Mouse (Mus musculus): ENCODE data around the gene Palld.

Palld gene

GRCm38 (mm10) chr8:61773595-61774088 lies 128.8 kb downstream of the Palld start:
- DNase-seq = no peak

DNA sequence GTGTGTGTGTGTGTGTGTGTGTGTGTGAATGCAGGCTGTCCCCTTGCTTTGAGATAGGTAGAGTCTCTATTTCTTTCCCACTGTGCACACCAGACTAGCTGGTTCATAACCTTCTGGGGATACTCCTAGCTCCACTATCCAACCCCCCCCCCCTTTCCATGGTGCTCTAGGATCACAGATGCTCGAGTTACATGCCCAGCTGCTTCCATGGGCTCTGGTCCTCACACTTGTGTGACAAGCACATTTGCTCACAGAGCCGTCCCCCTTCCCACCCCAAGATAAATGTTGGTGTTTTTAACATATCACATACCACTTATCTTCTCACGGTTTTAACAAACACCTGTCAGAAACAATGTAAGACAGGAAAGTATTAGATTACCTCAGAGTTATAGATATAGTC lies 131.2 kb downstream of the Palld start:
- no peak for DNase-seq

- DNase-seq = no peak
Measured at GRCm38 (mm10) chr8:61769340-61769879, 133.1 kb downstream of the Palld start.

- no peak for DNase-seq
Measured at GRCm38 (mm10) chr8:61760190-61760578, 142.3 kb downstream of the Palld start.

DNA sequence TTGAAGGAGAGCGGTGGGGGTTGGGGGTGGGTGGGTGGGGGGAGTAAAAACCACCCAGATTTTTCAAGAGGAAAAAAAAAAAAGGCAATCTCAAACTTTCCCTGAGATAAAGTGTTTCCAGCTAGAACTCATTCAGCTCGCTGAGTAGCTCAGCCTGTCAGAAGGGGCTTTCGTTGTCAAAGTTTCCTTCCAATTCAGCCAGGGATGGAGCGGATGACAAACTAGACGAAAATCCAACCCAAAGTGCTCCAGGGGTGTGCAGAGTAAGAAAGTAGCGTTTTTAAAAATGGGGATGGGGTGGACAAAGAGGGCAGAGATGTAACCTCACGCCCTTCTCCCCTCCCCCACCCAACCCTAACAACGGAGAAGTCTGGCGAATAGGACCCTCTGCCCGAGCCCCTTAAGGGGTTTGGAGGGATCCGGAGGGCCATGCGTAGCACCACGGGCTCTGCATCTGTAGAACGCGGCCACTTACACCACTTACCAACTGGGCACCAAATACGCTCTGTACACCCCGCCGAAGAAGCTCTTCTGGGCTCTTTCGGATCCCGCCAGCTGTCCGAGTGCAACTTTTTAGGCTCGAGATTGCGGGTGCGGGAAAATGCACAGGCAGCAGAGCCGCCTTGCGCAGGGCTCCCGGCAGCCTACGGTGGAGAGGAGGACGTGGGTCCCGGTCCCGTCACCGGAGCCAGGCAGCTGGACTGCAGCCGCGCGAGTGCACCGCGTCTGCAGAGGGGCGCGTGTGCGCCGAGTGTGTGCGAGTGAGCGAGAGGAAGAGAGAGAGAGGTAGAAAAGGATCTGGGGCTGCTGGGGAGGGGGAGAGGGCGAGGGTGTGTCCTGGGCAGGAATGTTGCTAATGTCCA lies 142.9 kb downstream of the Palld start:
- DNase-seq = peak; percentile 37 to 42

- no peak for DNase-seq
Measured at GRCm38 (mm10) chr8:61758686-61759326, 143.7 kb downstream of the Palld start.

DNA sequence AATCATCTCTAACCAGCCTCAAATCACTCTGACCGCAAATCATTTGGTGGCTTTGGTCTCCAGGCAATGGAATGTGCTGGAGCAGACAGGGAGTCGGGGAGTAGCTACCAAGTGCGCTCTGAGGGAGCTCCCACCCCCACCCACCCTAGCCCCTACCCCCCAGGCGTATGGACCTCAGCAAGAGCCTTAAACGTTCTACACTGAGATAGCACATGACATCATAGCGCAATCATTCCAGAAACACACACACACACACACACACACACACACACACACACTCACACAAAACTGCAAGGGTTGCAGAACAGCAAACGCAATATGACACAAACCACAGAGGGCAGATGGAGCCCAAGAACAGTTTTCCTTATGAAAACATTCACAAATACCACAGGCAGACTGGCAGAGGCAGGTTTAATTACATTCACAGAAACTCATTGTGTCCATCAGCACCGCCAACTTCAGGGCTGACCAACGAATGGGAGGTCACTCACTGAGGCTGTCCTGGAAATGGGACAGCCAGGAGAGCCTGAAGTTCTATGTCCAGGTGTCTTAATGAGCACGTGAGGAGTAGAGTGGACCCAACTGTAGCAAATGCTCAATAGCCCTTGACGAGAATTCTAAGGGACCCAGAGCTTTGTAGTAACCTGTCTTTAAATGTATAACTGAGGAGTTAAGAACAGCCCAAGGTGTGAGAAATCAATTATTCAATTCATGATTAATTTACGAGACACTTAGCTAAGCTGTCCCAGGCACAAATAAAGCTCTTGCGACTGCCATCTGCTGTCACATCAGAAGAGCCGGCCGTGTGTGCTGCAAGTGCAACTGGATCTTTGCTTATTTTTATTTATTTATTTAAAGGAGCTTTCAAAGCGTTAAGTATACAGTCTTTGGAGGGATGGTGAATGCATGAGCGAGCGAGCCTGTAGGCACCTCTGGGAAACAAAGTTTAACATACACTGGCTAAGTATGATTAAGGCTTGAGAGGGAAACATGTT lies 145.2 kb downstream of the Palld start:
- no peak for DNase-seq

- no peak for DNase-seq
Measured at GRCm38 (mm10) chr8:61755186-61755585, 147.3 kb downstream of the Palld start.

GRCm38 (mm10) chr8:61747070-61747469 lies 155.4 kb downstream of the Palld start:
- DNase-seq = no peak

- peak in 1 of 2 experiments; percentile 6 for DNase-seq
Measured at GRCm38 (mm10) chr8:61745181-61745980, 157.1 kb downstream of the Palld start.

DNA sequence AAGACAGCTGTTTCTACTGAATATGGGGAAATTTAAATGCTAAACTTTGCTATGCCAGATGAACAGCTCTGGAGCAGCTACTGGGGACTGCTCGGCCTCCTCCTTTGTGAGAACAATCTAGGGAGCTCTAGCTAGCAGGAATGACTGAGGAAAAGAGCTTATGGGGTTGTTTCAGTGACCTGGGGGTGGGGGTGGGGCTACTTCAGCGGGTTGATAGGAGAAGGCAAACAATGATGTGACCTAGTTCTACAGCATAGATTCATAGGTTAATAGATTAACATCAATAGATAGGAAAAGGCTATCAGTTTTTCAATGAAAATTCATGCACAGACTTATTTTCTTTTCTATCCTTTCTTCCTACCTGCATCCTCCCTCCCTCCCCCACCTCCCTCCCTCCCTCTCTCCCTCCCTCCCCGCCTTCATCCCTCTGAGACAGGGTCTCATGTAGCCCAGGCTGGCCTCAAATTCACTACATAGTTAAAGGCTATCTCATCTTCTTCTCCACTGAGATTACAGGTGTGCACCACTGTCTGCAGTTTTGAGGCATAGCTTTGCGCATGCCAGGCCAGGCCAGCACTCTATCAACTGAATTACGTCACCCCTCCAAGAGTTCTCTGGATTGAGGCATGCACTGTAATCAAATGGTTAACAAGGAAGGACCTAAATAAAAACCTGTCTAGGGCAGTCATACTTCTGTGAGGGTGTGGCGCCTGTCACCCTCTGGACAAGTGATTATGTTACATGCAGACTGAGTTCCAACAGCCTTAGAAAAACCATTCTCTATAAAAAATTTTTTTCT lies 158.5 kb downstream of the Palld start:
- DNase-seq = no peak

- no peak for DNase-seq
Measured at GRCm38 (mm10) chr8:61737465-61737864, 165.0 kb downstream of the Palld start.

DNA sequence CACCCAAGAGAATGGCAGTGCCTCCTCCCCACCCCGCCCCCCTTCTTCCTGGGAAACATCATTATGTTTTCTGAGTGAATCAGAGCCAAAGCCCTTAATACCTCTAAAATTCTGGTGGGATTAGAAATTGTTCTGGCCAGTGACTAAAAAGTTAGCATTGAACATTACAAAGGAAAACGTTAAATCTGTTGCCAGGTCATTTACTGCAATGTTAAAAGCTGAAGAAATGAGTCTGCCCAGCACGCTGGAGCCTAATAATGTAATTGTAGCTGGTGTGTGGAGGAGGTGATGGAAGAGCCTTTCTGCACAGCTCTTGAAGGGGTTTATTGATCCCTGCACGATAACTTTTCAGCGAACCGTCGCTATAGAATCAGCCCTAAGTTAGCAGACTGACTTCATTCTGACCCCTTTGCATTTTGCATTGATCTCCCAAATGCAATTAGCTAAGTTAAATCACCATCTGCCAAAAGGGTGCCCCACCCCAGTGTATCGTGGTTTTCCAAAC lies 165.7 kb downstream of the Palld start:
- no peak for DNase-seq

DNA sequence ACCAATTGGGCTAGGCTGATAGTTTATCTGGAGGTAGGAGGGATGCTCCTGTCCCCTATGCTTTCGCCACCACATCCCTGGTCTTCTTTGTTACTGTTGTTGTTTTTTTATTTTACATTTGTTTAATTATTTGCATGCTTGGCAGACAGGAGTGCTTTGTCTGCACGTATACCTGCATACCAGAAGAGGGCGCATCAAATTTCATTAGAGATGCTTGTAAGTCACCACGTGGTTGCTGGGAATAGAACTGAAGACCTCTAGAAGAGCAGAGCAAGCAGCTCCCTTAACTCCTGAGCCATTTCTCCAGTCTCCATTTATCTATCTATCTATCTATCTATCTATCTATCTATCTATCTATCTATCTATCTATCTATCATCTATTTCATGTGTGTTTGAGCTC lies 166.4 kb downstream of the Palld start:
- no peak for DNase-seq

DNA sequence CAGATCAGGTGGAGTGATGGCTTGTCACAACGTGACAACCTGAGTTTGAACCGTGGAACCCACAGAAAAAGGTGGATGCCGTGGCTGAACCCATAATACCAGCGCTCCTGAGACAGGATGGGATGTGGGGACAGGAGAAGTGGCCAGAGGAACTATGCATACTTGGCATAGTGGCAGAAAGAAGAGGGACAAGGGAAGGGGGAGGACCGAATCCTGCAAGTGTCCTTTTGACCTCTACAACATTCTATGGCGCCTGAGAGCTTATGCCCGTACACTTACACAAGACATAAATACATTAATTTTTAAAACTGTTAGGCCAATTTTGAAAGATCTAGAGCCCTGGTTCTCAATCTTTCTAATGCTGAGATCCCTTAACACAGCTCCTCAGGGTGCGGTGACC lies 168.3 kb downstream of the Palld start:
- no peak for DNase-seq

- DNase-seq = no peak
Measured at GRCm38 (mm10) chr8:61732184-61732583, 170.3 kb downstream of the Palld start.

DNA sequence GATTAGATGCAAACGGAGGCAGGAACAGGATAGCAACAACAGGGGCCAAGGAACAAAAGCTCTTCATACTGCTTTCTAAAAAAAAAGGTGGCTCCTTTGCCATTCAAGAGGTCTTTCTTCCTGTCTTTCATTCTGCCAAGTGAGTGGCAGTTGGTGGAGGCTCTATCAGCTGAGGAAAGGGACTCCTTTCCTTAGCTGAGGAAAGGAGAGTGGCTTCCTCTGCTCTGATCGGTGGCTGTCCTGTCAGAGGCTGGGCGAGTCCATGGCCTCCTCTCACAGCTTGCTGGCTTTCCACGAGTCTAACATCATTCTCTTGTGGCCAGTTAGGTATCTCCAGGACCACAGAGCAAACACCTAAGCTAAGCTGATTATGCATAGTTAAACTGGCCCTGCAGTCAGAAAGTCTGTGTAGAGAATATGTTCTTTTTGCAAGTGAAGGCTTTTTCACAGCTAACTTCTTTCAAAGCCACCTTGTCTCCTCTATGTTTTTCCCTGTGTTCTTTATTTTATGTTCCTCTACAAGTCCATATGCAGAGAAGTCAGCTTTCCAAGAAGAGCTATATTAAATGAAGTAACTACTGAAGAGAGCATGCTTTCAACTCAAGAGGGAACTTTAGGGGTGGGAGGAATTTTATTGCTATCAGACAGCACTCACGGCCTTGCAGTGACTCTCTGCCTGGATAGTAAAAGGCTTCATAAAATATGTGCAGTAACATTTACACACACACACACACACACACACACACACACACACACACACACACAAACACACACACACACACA lies 171.0 kb downstream of the Palld start:
- DNase-seq = no peak

GRCm38 (mm10) chr8:61730669-61731068 lies 171.8 kb downstream of the Palld start:
- DNase-seq = no peak

DNA sequence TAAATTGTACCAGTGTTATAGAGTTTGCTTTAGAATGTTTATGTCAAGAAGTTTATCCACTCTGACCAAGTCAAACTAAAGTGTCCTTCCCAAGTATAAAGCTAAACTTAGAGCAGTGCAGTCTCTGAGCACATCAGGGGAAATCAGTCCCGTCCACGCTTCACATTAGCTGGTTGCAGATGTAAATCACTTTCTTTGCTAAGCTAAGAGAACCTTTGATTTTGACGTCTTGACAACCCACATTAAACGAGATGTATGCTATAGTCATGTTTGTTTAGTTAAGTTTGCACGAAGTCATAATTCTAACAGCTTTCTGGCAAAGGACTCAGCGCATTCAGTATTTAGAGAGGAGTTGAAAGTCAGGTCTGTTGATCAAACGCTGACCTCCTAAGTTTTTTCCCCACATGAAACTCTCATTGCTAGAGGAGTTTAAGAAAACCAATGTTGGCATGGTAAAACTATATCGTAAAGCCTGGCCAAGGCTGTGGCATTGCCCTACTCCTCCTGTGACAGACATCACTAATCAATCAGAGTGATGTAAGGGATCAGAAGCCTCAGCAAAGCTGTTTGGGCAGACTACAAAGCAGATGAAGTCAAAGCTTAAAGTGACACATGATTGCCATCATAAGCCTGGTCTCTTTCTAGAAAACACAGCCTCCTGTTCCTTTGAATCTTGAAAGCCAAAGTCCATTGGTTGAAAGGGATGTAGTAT lies 177.0 kb downstream of the Palld start:
- no peak for DNase-seq
